Mouse (Mus musculus): ENCODE data around the gene Chst13. TPM values are rescaled to one million over a fixed set of nuclear protein-coding genes. Genes with fewer than 3 reads are reported as not detected.

The Chst13 gene
- polyA plus RNA-seq (2012; rRNA removed), result 2.6 and 12.0 TPM in 2 replicates

GRCm38 (mm10) chr6:90324991-90325390, at the start of gene Chst13:
TSS of gene Chst13 (minus strand) at chr6:90325185.

GRCm38 (mm10) chr6:90368976-90369724, 44.2 kb upstream of the Chst13 start, which contains the start of gene Zxdc:
TSS of gene Zxdc (plus strand) at chr6:90369492.

GRCm38 (mm10) chr6:90332561-90333425, 7.8 kb upstream of the Chst13 start, which contains the start of gene Uroc1:
TSS of gene Uroc1 (plus strand) at chr6:90333284.

GRCm38 (mm10) chr6:90300919-90301318, 24.1 kb downstream of the Chst13 start, which contains the start of gene BC048671:
TSS of gene BC048671 (plus strand) at chr6:90301219.

Other genes with a start within 250 kb of the Chst13 start
- not detected in 2 replicates for gene Vmn1r49, start 246.7 kb downstream of the Chst13 start, polyA plus RNA-seq (2012; rRNA removed)
- not detected in 2 replicates for gene Vmn1r50, start 223.8 kb downstream of the Chst13 start, polyA plus RNA-seq (2012; rRNA removed)
- not detected in 2 replicates for gene Vmn1r51, start 202.6 kb downstream of the Chst13 start, polyA plus RNA-seq (2012; rRNA removed)
- gene Vmn1r52, start 150.4 kb downstream of the Chst13 start, polyA plus RNA-seq (2012; rRNA removed), result not detected in 2 replicates
- not detected in 2 replicates for gene V1ra8, start 122.4 kb downstream of the Chst13 start, polyA plus RNA-seq (2012; rRNA removed)
- gene Vmn1r53, start 100.7 kb downstream of the Chst13 start, polyA plus RNA-seq (2012; rRNA removed), result 0.16 TPM in 1 of 2 replicates, not detected in the other
- gene Vmn1r54, start 78.9 kb downstream of the Chst13 start, polyA plus RNA-seq (2012; rRNA removed), result not detected in 2 replicates
- gene BC048671, start 24.0 kb downstream of the Chst13 start, polyA plus RNA-seq (2012; rRNA removed), result not detected in 2 replicates
- gene Uroc1, start 8.1 kb upstream of the Chst13 start, polyA plus RNA-seq (2012; rRNA removed), result 0.29 and 0.47 TPM in 2 replicates
- gene Zxdc, start 44.3 kb upstream of the Chst13 start, polyA plus RNA-seq (2012; rRNA removed), result 65.6 and 96.9 TPM in 2 replicates
- gene Cfap100, start 103.6 kb upstream of the Chst13 start, polyA plus RNA-seq (2012; rRNA removed), result 4.7 and 5.8 TPM in 2 replicates
- 63.2 and 82.2 TPM in 2 replicates for gene Klf15, start 137.4 kb upstream of the Chst13 start, polyA plus RNA-seq (2012; rRNA removed)
- gene Aldh1l1, start 161.2 kb upstream of the Chst13 start, polyA plus RNA-seq (2012; rRNA removed), result 16.8 and 18.4 TPM in 2 replicates